Mouse (Mus musculus): ENCODE measurements around the gene Pglyrp2. TPM values are rescaled to one million over a fixed set of nuclear protein-coding genes. Genes with fewer than 3 reads are reported as not detected.

Gene Pglyrp2
- polyA plus RNA-seq, 1 experiment from 2014 or later: 0.16 TPM

DNA sequence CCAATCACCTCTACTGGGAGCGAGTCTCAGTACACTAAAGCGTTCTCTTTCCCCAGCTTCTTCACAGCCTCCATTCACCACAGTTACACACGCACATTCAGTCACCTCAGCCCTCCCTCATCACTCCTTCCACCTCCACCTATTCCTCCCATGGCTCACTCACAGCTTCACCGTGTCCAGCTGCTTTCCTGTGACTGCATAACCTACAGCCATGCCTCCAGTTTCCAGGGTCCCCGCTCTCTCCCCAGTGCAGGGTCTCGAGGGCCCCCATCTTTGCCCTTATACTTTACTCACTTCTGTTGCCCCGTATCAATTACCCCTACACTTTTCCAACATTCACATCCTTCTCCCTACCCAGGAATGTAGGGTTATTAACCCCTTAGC, 36.0 kb downstream of the Pglyrp2 start:
- Histone ChIP-seq H3K36me3 (ENCODE audit: control insufficient read depth, insufficient read depth, low read length) (0 out of 2 replicates have a peak, but pooled peaks cover 4% of the 10 kb centered on the region), H3K27me3 (ENCODE audit: control insufficient read depth, insufficient read depth, low read length) (no peaks in the 10 kb centered on the region), H3K27ac (replicated peaks) (peak overlapping the region; percentile 53; the same call in 1 of the 2 replicates), H3K9ac (ENCODE audit: low read length) (no peak overlapping the region; the same call in 1 of the 2 replicates), H3K4me1 (replicated peaks; ENCODE audit: control insufficient read depth, insufficient read depth) (no peaks in the 10 kb centered on the region), H3K9me3 (ENCODE audit: control insufficient read depth, low read length) (no peaks in the 10 kb centered on the region), H3K4me3 (ENCODE audit: low read depth, low read length) (peak overlapping the region; percentile 78), H3K4me2 (replicated peaks; ENCODE audit: low read depth) (peak overlapping the region; percentile 99; the same call in 1 of the 2 replicates)
- 39% methylated on average over 7 of the region's 7 CpGs for WGBS
- DNase-seq (ENCODE audit: low spot score) (no peak), ATAC-seq (ENCODE audit: low FRiP score, low TSS enrichment) (no peak)
- TF ChIP-seq EP300 (optimal IDR thresholded peaks at IDR 0.05): no peak
- TF ChIP-seq CTCF (IDR thresholded peaks at IDR 0.05; ENCODE audit: low read depth): no peak

DNA sequence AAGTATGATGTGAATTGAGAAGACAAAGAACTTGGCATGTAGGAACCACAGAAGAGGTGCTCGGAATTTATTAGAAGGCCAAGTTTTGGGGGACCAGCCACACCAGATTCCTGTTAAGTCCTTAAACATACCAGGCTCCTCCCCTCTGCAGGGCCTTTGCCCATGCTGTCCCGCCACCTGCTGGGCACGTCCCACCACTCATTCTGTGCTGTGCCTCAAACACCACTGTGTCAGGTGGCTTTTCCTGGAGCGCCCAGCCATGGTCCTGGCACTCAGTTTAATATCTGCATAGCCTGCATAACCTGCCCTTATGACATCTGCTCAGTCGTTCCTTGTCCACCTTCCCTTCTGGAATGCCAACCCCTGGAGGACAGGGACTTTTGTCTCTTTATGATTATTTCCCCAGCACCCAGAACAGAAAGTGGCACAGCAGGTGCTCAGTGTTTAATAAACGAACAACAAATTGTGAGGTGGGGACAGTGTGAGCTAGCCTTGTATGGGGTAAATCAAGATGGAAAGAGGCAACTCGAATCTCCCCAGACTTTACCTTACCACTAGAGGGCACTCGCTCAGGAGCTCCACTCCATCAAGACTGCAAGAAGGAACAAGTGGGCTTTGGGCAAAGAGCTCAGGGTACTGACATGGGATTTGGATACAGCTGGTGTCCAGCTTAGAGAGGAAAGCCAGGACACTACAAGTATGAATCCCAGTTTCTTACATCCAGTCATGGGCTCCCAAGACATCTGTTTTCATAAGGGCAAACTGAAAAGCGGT, 37.1 kb downstream of the Pglyrp2 start:
- Histone ChIP-seq H3K9me3 (ENCODE audit: control insufficient read depth, low read length) (no peaks in the 10 kb centered on the region), H3K27ac (replicated peaks) (no peak overlapping the region), H3K36me3 (ENCODE audit: control insufficient read depth, insufficient read depth, low read length) (0 out of 2 replicates have a peak, but pooled peaks cover 4% of the 10 kb centered on the region), H3K4me1 (replicated peaks; ENCODE audit: control insufficient read depth, insufficient read depth) (no peaks in the 10 kb centered on the region), H3K9ac (ENCODE audit: low read length) (no peak overlapping the region), H3K27me3 (ENCODE audit: control insufficient read depth, insufficient read depth, low read length) (no peaks in the 10 kb centered on the region), H3K4me2 (replicated peaks; ENCODE audit: low read depth) (no peak overlapping the region), H3K4me3 (ENCODE audit: low read depth, low read length) (no peak overlapping the region)
- ATAC-seq (ENCODE audit: low FRiP score, low TSS enrichment): no peak
- TF ChIP-seq EP300 (optimal IDR thresholded peaks at IDR 0.05) (no peak), CTCF (IDR thresholded peaks at IDR 0.05; ENCODE audit: low read depth) (peak; percentile 73)
- peak; percentile 62 for DNase-seq (ENCODE audit: low spot score)
- 66% methylated on average over 9 of the region's 9 CpGs for WGBS

DNA sequence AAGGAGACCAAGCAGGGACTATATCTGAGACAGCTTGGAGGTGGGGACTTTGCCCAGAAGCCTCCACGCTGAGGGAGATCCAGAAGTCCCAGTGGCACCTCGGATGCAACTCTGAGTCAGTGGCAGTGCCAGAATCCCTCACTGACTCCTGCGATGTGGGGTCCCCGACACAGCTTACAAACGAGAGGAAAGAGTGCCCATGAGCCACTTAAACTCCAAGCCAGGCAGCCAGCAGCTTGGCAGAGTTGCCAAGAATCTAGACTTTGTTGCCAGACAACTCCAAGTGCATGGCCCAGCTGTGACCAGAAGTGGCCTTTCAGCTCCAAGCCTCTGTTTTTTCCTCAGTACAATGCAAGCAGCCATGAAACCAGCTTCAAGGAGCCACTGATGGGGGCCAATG, 40.3 kb downstream of the Pglyrp2 start:
- no peaks in the 10 kb centered on the region for H3K9me3 ChIP-seq (ENCODE audit: control insufficient read depth, low read length)
- WGBS: 89% methylated on average over 5 of the region's 5 CpGs
- no peak overlapping the region for H3K4me3 ChIP-seq (ENCODE audit: low read depth, low read length)
- no peaks in the 10 kb centered on the region for H3K4me1 ChIP-seq (replicated peaks; ENCODE audit: control insufficient read depth, insufficient read depth)
- no peaks in the 10 kb centered on the region for H3K27me3 ChIP-seq (ENCODE audit: control insufficient read depth, insufficient read depth, low read length)
- no peak for TF ChIP-seq EP300 (optimal IDR thresholded peaks at IDR 0.05)
- no peak for TF ChIP-seq CTCF (IDR thresholded peaks at IDR 0.05; ENCODE audit: low read depth)
- H3K4me2 ChIP-seq (replicated peaks; ENCODE audit: low read depth): no peak overlapping the region
- no peak overlapping the region for H3K9ac ChIP-seq (ENCODE audit: low read length)
- DNase-seq (ENCODE audit: low spot score) (no peak), ATAC-seq (ENCODE audit: low FRiP score, low TSS enrichment) (no peak)
- no peak overlapping the region for H3K27ac ChIP-seq (replicated peaks)
- 0 out of 2 replicates have a peak, but pooled peaks cover 4% of the 10 kb centered on the region for H3K36me3 ChIP-seq (ENCODE audit: control insufficient read depth, insufficient read depth, low read length)

DNA sequence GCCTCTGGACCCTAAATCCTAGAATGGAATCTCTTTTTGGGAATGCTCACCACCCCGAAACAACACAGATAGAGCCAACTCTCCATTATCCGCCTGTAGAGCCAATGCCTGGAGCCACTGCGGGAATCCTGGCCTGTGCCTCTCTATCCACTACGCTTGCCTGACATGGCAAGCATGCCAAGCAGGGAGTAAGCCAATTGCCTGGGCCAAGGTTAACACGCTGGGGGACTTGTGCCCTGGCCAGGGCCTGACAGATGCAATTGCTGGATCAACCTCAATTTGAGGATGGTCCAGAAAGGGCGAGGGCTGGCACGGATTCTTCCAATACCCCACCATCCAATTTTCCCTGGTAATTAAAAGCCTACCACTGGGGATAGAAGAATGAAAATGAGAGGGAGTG, 41.4 kb downstream of the Pglyrp2 start:
- H3K4me2 ChIP-seq (replicated peaks; ENCODE audit: low read depth): no peak overlapping the region
- no peak overlapping the region for H3K27ac ChIP-seq (replicated peaks)
- no peaks in the 10 kb centered on the region for H3K27me3 ChIP-seq (ENCODE audit: control insufficient read depth, insufficient read depth, low read length)
- no peak overlapping the region for H3K4me3 ChIP-seq (ENCODE audit: low read depth, low read length)
- no peak overlapping the region for H3K9ac ChIP-seq (ENCODE audit: low read length)
- no peaks in the 10 kb centered on the region for H3K4me1 ChIP-seq (replicated peaks; ENCODE audit: control insufficient read depth, insufficient read depth)
- H3K9me3 ChIP-seq (ENCODE audit: control insufficient read depth, low read length): no peaks in the 10 kb centered on the region
- WGBS: 93% methylated on average over 7 of the region's 7 CpGs
- ATAC-seq (ENCODE audit: low FRiP score, low TSS enrichment): no peak
- TF ChIP-seq EP300 (optimal IDR thresholded peaks at IDR 0.05) (no peak), CTCF (IDR thresholded peaks at IDR 0.05; ENCODE audit: low read depth) (no peak)
- DNase-seq (ENCODE audit: low spot score): no peak
- H3K36me3 ChIP-seq (ENCODE audit: control insufficient read depth, insufficient read depth, low read length): peaks cover 4% of the 10 kb centered on the region; the same call in 1 of the 2 replicates

DNA sequence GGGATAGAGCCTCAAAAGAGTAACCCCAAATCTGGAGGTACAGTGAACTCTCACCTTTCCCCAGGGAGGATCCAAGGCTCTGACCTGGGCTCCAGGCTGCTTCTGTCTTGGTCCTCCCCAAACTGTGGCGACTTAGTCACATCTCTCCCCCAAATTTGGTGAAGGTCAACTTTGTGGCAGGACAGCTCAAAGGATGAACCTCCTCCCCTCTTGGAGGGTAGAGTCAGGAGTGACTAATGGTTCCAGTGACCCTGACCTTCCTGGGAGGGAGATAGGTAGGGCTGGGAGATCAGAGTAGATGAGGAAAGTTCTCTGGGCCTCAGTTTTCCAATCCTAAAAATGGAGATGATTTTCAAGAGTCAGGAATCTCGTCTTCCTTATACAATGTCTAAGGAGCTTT, 45.2 kb downstream of the Pglyrp2 start:
- H3K9ac ChIP-seq (ENCODE audit: low read length): no peak overlapping the region
- H3K4me2 ChIP-seq (replicated peaks; ENCODE audit: low read depth): no peak overlapping the region
- no peak overlapping the region for H3K27ac ChIP-seq (replicated peaks)
- DNase-seq (ENCODE audit: low spot score): no peak
- no peak for TF ChIP-seq EP300 (optimal IDR thresholded peaks at IDR 0.05)
- TF ChIP-seq CTCF (IDR thresholded peaks at IDR 0.05; ENCODE audit: low read depth): no peak
- H3K4me1 ChIP-seq (replicated peaks; ENCODE audit: control insufficient read depth, insufficient read depth): no peaks in the 10 kb centered on the region
- WGBS: 78% methylated on average over 2 of the region's 2 CpGs
- no peaks in the 10 kb centered on the region for H3K27me3 ChIP-seq (ENCODE audit: control insufficient read depth, insufficient read depth, low read length)
- no peaks in the 10 kb centered on the region; the same call in 1 of the 2 replicates for H3K36me3 ChIP-seq (ENCODE audit: control insufficient read depth, insufficient read depth, low read length)
- H3K4me3 ChIP-seq (ENCODE audit: low read depth, low read length): no peak overlapping the region
- no peak for ATAC-seq (ENCODE audit: low FRiP score, low TSS enrichment)
- no peaks in the 10 kb centered on the region for H3K9me3 ChIP-seq (ENCODE audit: control insufficient read depth, low read length)

DNA sequence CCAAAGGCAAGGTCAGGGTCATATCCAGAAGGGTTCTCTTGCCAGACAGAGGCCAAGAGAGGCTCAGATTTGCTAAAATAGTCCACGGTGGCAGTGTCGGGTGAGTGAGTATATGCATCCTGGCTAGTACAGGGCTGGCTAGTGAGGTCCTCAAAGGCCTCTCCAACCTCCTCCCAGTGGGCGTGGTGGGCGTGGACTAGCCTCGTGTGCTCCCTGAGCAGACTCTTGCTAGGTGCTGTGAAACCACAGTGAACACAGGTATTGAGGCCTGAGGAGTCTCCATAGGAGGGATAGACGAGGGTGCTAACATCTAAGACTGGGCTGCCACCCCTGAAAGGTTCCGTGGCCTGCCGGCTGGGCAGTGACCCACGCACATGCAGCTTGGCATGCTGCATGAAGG, 46.8 kb downstream of the Pglyrp2 start:
- TF ChIP-seq EP300 (optimal IDR thresholded peaks at IDR 0.05) (no peak), CTCF (IDR thresholded peaks at IDR 0.05; ENCODE audit: low read depth) (no peak)
- 73% methylated on average over 9 of the region's 9 CpGs for WGBS
- no peak overlapping the region for H3K27ac ChIP-seq (replicated peaks)
- H3K9me3 ChIP-seq (ENCODE audit: control insufficient read depth, low read length): no peaks in the 10 kb centered on the region
- H3K4me1 ChIP-seq (replicated peaks; ENCODE audit: control insufficient read depth, insufficient read depth): no peaks in the 10 kb centered on the region
- no peak overlapping the region for H3K4me2 ChIP-seq (replicated peaks; ENCODE audit: low read depth)
- no peaks in the 10 kb centered on the region; the same call in 1 of the 2 replicates for H3K36me3 ChIP-seq (ENCODE audit: control insufficient read depth, insufficient read depth, low read length)
- ATAC-seq (ENCODE audit: low FRiP score, low TSS enrichment) (no peak), DNase-seq (ENCODE audit: low spot score) (no peak)
- no peak overlapping the region for H3K9ac ChIP-seq (ENCODE audit: low read length)
- no peak overlapping the region for H3K4me3 ChIP-seq (ENCODE audit: low read depth, low read length)
- H3K27me3 ChIP-seq (ENCODE audit: control insufficient read depth, insufficient read depth, low read length): no peaks in the 10 kb centered on the region
